In genomic region chr13:38151069-38151588, GRCm38 (mm10) we compare ENCODE assay signal across 7 mouse cellular contexts. TPM values are rescaled to one million over a fixed set of nuclear protein-coding genes. Genes with fewer than 3 reads are reported as not detected.
DNase-seq lines count a peak whose midpoint lies in the region; ATAC-seq and TF ChIP-seq lines count a peak whose summit lies in the region.

Gene Dsp (plus strand): TSS chr13:38151294.

- peaks cover 17% of the 10 kb centered on the region for H3K27me3 ChIP-seq in ES-Bruce4 (ENCODE audit: control insufficient read depth, insufficient read depth, low read length, poor library complexity, severe bottlenecking)
- peaks cover 71% of the 10 kb centered on the region for H3K27me3 ChIP-seq in forebrain, embryonic 12.5 days
- peaks cover 18% of the 10 kb centered on the region for H3K27me3 ChIP-seq in limb, embryonic 11.5 days (ENCODE audit: control insufficient read depth, insufficient read depth, low read length)
- H3K27me3 ChIP-seq in midbrain, embryonic 10.5 days (ENCODE audit: low read depth, poor library complexity, severe bottlenecking) = peaks cover 99% of the 10 kb centered on the region
- H3K27me3 ChIP-seq in stomach, embryonic 14.5 days (ENCODE audit: control insufficient read depth, insufficient read depth, low read length) = 0 out of 2 replicates have a peak, but pooled peaks cover 4% of the 10 kb centered on the region

- no peaks in the 10 kb centered on the region for H3K36me3 ChIP-seq in ES-Bruce4 (ENCODE audit: control insufficient read depth, insufficient read depth, low read length, poor library complexity, severe bottlenecking)
- H3K36me3 ChIP-seq in forebrain, embryonic 12.5 days (replicated peaks) = no peaks in the 10 kb centered on the region
- H3K36me3 ChIP-seq in limb, embryonic 11.5 days (ENCODE audit: control insufficient read depth, insufficient read depth, low read length) = no peaks in the 10 kb centered on the region
- H3K36me3 ChIP-seq in midbrain, embryonic 10.5 days = no peaks in the 10 kb centered on the region
- H3K36me3 ChIP-seq in stomach, embryonic 14.5 days (ENCODE audit: control insufficient read depth, insufficient read depth, low read length) = no peaks in the 10 kb centered on the region

- peak within 1 kb of the TSS; percentile 67 for H3K4me2 ChIP-seq in forebrain, embryonic 12.5 days
- H3K4me2 ChIP-seq in limb, embryonic 11.5 days (ENCODE audit: low read depth, severe bottlenecking) = peak within 1 kb of the TSS; percentile 83
- peak within 1 kb of the TSS; percentile 74 for H3K4me2 ChIP-seq in stomach, embryonic 14.5 days (replicated peaks; ENCODE audit: low read depth, low read length)

- no peak for TF ChIP-seq EP300 in ES-Bruce4 (IDR thresholded peaks at IDR 0.05; ENCODE audit: insufficient read depth, low read depth, low read length)

- H3K4me3 ChIP-seq in ES-Bruce4 (ENCODE audit: low read depth, low read length) = peak within 1 kb of the TSS; percentile 62
- peak within 1 kb of the TSS; percentile 45 for H3K4me3 ChIP-seq in forebrain, embryonic 12.5 days (replicated peaks)
- H3K4me3 ChIP-seq in limb, embryonic 11.5 days (ENCODE audit: low read depth, low read length) = peak within 1 kb of the TSS; percentile 34
- H3K4me3 ChIP-seq in midbrain, embryonic 10.5 days = peak within 1 kb of the TSS; percentile 56
- peak within 1 kb of the TSS; percentile 51 for H3K4me3 ChIP-seq in stomach, embryonic 14.5 days (ENCODE audit: low read depth, low read length)

- H3K27ac ChIP-seq in ES-Bruce4 (ENCODE audit: insufficient read depth, low read length) = no peak within 1 kb of the TSS
- no peak within 1 kb of the TSS for H3K27ac ChIP-seq in forebrain, embryonic 12.5 days
- no peak within 1 kb of the TSS; the same call in 1 of the 2 replicates for H3K27ac ChIP-seq in limb, embryonic 11.5 days (replicated peaks; ENCODE audit: low read depth, low read length)
- H3K27ac ChIP-seq in midbrain, embryonic 10.5 days (replicated peaks) = no peak within 1 kb of the TSS; the same call in 1 of the 2 replicates
- peak within 1 kb of the TSS; percentile 86 for H3K27ac ChIP-seq in stomach, embryonic 14.5 days (ENCODE audit: low read length)

- WGBS in forebrain, embryonic 12.5 days = under 1% methylated on average over 44 of the region's 58 CpGs
- 0% methylated on average over 43 of the region's 58 CpGs for WGBS in limb, embryonic 11.5 days
- WGBS in midbrain, embryonic 10.5 days = under 1% methylated on average over 58 of the region's 58 CpGs
- whole genome bisulfite sequencing in stomach, embryonic 14.5 days = under 1% methylated on average over 57 of the region's 58 CpGs

- H3K9me3 ChIP-seq in ES-Bruce4 (replicated peaks; ENCODE audit: control insufficient read depth, insufficient read depth, low read length, poor library complexity, severe bottlenecking) = no peaks in the 10 kb centered on the region
- no peaks in the 10 kb centered on the region for H3K9me3 ChIP-seq in forebrain, embryonic 12.5 days
- no peaks in the 10 kb centered on the region for H3K9me3 ChIP-seq in limb, embryonic 11.5 days (ENCODE audit: control insufficient read depth, low read length)
- no peaks in the 10 kb centered on the region for H3K9me3 ChIP-seq in midbrain, embryonic 10.5 days (replicated peaks)
- H3K9me3 ChIP-seq in stomach, embryonic 14.5 days (ENCODE audit: control insufficient read depth, low read depth, low read length) = no peaks in the 10 kb centered on the region

- peak; percentile 45 to 85 for DNase-seq in adrenal gland, adult (ENCODE audit: inconsistent age in 2 of 2, low spot score in 1 of 2)
- peak; percentile 72 for DNase-seq in limb, embryonic 11.5 days (ENCODE audit: low spot score)
- DNase-seq in midbrain, embryonic 10.5 days (ENCODE audit: low spot score) = no peak

- H3K9ac ChIP-seq in ES-Bruce4 (ENCODE audit: low read depth, poor library complexity, severe bottlenecking) = peak within 1 kb of the TSS; percentile 21
- peak within 1 kb of the TSS; percentile 33 for H3K9ac ChIP-seq in forebrain, embryonic 12.5 days
- 0 out of 2 replicates have a peak within 1 kb of the TSS, but pooled peaks have one; percentile 30 for H3K9ac ChIP-seq in limb, embryonic 11.5 days (ENCODE audit: low read length)
- H3K9ac ChIP-seq in stomach, embryonic 14.5 days (replicated peaks; ENCODE audit: low read depth, low read length) = peak within 1 kb of the TSS; percentile 50

- no peak for TF ChIP-seq CTCF in ES-Bruce4 (IDR thresholded peaks at IDR 0.05; ENCODE audit: low read depth, low read length)

- H3K4me1 ChIP-seq in ES-Bruce4 (ENCODE audit: control insufficient read depth, insufficient read depth, low read length) = no peaks in the 10 kb centered on the region
- H3K4me1 ChIP-seq in forebrain, embryonic 12.5 days = peaks cover 24% of the 10 kb centered on the region
- peaks cover 2% of the 10 kb centered on the region; the same call in 1 of the 2 replicates for H3K4me1 ChIP-seq in limb, embryonic 11.5 days (ENCODE audit: control insufficient read depth, insufficient read depth, low read length)
- H3K4me1 ChIP-seq in midbrain, embryonic 10.5 days = peaks cover 39% of the 10 kb centered on the region
- peaks cover 13% of the 10 kb centered on the region for H3K4me1 ChIP-seq in stomach, embryonic 14.5 days (ENCODE audit: control insufficient read depth, insufficient read depth, low read length)

- peak; percentile 76 for ATAC-seq in forebrain, embryonic 12.5 days (ENCODE audit: low FRiP score)
- ATAC-seq in hematopoietic stem cell, adult 5-6 weeks (replicated peaks in 1 of 2; ENCODE audit: insufficient read depth in 1 of 2, low FRiP score in 2 of 2, low TSS enrichment in 1 of 2, low read depth in 1 of 2, poor library complexity in 2 of 2, severe bottlenecking in 2 of 2) = peak; percentile 19 to 52; a peak in 1 of 4 replicates
- peak; percentile 41; the same call in 1 of the 2 replicates for ATAC-seq in limb, embryonic 11.5 days (ENCODE audit: insufficient number of reproducible peaks, low FRiP score, low TSS enrichment, low read depth)
- peak; percentile 88 for ATAC-seq in stomach, embryonic 14.5 days (ENCODE audit: insufficient number of reproducible peaks, insufficient read depth, low FRiP score, low read depth)

- no peak for TF ChIP-seq POLR2A in ES-Bruce4 (IDR thresholded peaks at IDR 0.05; ENCODE audit: insufficient read depth, low read length)

RNA-seq across cellular contexts. Expression of gene Dsp, which starts in this region (rescaled TPM):
- polyA plus RNA-seq in ES-Bruce4 (2011; ENCODE audit: insufficient read depth, insufficient read length, low read depth, missing spikeins) = 118 and 134 TPM in 2 replicates
- 0.64 and 1.1 TPM in 2 replicates for polyA plus RNA-seq in forebrain, embryonic 12.5 days (2016; fragmentation: Nextera tagmentation; extraction: Ambion mirVana)
- total RNA-seq in hematopoietic stem cell, adult 5-6 weeks (2017) = 0.35 and 0.69 TPM in 2 replicates
- 3.0 and 3.9 TPM in 2 replicates for polyA plus RNA-seq in limb, embryonic 11.5 days (2014; fragmentation: Nextera tagmentation; extraction: Ambion mirVana)
- 0.45 and 0.73 TPM in 2 replicates for polyA plus RNA-seq in midbrain, embryonic 10.5 days (2016; fragmentation: Nextera tagmentation; extraction: Ambion mirVana)
- 31.0 and 32.7 TPM in 2 replicates for polyA plus RNA-seq in stomach, embryonic 14.5 days (2014; fragmentation: Nextera tagmentation; extraction: Ambion mirVana)

Comparison
In these comparisons a context has a peak if more than half of its experiments do, and no peak if none do; other contexts are left out.
1. Peak in ATAC-seq in hematopoietic stem cell, adult 5-6 weeks; RNA of the gene not detected or under 1 TPM.
2. ATAC-seq: peak in every context shown above with its lines; median percentile 88 in stomach, embryonic 14.5 days; 76 in forebrain, embryonic 12.5 days; 41 in limb, embryonic 11.5 days; 36 in hematopoietic stem cell, adult 5-6 weeks.